In the genomic region with DNA sequence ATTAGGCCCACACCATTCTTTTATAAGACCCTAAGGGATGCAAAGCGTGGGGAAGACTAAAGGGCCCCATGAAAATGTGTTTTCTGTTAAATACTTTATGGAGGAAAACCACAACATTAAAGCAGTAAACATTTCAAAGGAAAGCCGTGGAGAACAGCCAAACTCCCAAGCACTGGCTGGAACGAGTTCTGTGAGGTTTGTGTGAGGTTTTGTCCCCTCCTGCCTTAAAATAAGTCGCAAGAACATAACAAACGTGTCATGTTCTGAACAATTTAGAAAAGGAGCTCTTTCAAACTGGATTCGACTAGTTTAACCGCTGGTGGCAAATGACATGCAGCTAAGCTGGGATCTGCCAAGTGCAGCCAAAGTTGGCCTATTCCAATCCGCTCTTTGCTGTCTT, we compare ENCODE assay signal across 17 mouse cellular contexts.
DNase-seq lines count a peak whose midpoint lies in the region; ATAC-seq lines count a peak whose summit lies in the region.
"Had no signal": no experiment of that assay in that cellular context is flagged by ENCODE, and none has a peak within 500 bp of the region (broad histone marks: within the 10 kb centered on the region; RNA-seq: fewer than 3 reads in every experiment).

No protein-coding gene starts in this region.

- H3K27ac ChIP-seq in forebrain, embryonic 14.5 days (ENCODE audit: low read depth, low read length): no peak overlapping the region
- H3K27ac ChIP-seq in forebrain, embryonic 15.5 days (replicated peaks): no peak overlapping the region
- H3K27ac ChIP-seq in embryonic facial prominence, embryonic 15.5 days (replicated peaks): peak overlapping the region; percentile 70
- H3K27ac ChIP-seq: macrophage; midbrain, embryonic 13.5 days had no signal

- no peak overlapping the region for H3K4me2 ChIP-seq in forebrain, embryonic 14.5 days (ENCODE audit: low read length)
- no peak overlapping the region for H3K4me2 ChIP-seq in forebrain, embryonic 15.5 days (replicated peaks)
- no peak overlapping the region for H3K4me2 ChIP-seq in embryonic facial prominence, embryonic 15.5 days (replicated peaks)
- H3K4me2 ChIP-seq: heart, embryonic 11.5 days; midbrain, embryonic 13.5 days had no signal

- no peak overlapping the region for H3K4me3 ChIP-seq in forebrain, embryonic 14.5 days (ENCODE audit: low read depth, low read length)
- H3K4me3 ChIP-seq in forebrain, embryonic 15.5 days: no peak overlapping the region
- H3K4me3 ChIP-seq in embryonic facial prominence, embryonic 15.5 days (replicated peaks): no peak overlapping the region
- H3K4me3 ChIP-seq: erythroblast, embryonic 14.5 days; midbrain, embryonic 13.5 days had no signal

- DNase-seq in forebrain, embryonic 14.5 days (ENCODE audit: low spot score): peak; percentile 49
- DNase-seq in 3T3-L1 (ENCODE audit: low read depth, low spot score): peak; percentile 31
- DNase-seq in kidney, postnatal 14 days: peak; percentile 30
- no peak for DNase-seq in layer of hippocampus, adult 9-10 months (ENCODE audit: low spot score)
- DNase-seq in gastrocnemius, postnatal 10 days: no peak
- no peak for DNase-seq in lung, postnatal 25 days (ENCODE audit: low spot score)
- DNase-seq: cerebellum, adult 11-12 months; gastrocnemius, postnatal 36 days; heart, postnatal 36 days; right cerebral cortex, postnatal 14 days had no signal

- no peak for ATAC-seq in forebrain, embryonic 14.5 days
- no peak for ATAC-seq in forebrain, embryonic 15.5 days (replicated peaks)
- peak; percentile 80 for ATAC-seq in embryonic facial prominence, embryonic 15.5 days (ENCODE audit: insufficient number of reproducible peaks, low FRiP score, low TSS enrichment, low read depth)
- ATAC-seq: inflammation-experienced regulatory T-cells, adult 6 months; midbrain, embryonic 13.5 days had no signal

- no peak overlapping the region for H3K9ac ChIP-seq in forebrain, embryonic 14.5 days (ENCODE audit: low read length)
- no peak overlapping the region for H3K9ac ChIP-seq in forebrain, embryonic 15.5 days (replicated peaks)
- no peak overlapping the region for H3K9ac ChIP-seq in embryonic facial prominence, embryonic 15.5 days
- H3K9ac ChIP-seq: midbrain, embryonic 13.5 days had no signal

- H3K27me3 ChIP-seq in forebrain, embryonic 14.5 days (replicated peaks; ENCODE audit: control insufficient read depth, insufficient read depth, low read length): no peaks in the 10 kb centered on the region
- H3K27me3 ChIP-seq in forebrain, embryonic 15.5 days: no peaks in the 10 kb centered on the region
- H3K27me3 ChIP-seq in embryonic facial prominence, embryonic 15.5 days: peaks cover 8% of the 10 kb centered on the region; the same call in 1 of the 2 replicates
- H3K27me3 ChIP-seq: midbrain, embryonic 13.5 days had no signal

- WGBS in forebrain, embryonic 14.5 days: 41% methylated on average over 8 of the region's 8 CpGs
- 34% methylated on average over 8 of the region's 8 CpGs for WGBS in forebrain, embryonic 15.5 days
- 21% methylated on average over 8 of the region's 8 CpGs for WGBS in embryonic facial prominence, embryonic 15.5 days

- H3K9me3 ChIP-seq in forebrain, embryonic 14.5 days (replicated peaks; ENCODE audit: control insufficient read depth, low read length): no peaks in the 10 kb centered on the region; the same call in 1 of the 2 replicates
- no peaks in the 10 kb centered on the region for H3K9me3 ChIP-seq in forebrain, embryonic 15.5 days
- H3K9me3 ChIP-seq in embryonic facial prominence, embryonic 15.5 days (replicated peaks): 0 out of 2 replicates have a peak, but pooled peaks cover 4% of the 10 kb centered on the region

- H3K36me3 ChIP-seq in forebrain, embryonic 14.5 days (ENCODE audit: control insufficient read depth, insufficient read depth, low read length): no peaks in the 10 kb centered on the region
- H3K36me3 ChIP-seq in forebrain, embryonic 15.5 days: no peaks in the 10 kb centered on the region
- no peaks in the 10 kb centered on the region for H3K36me3 ChIP-seq in embryonic facial prominence, embryonic 15.5 days
- H3K36me3 ChIP-seq: midbrain, embryonic 13.5 days had no signal

- H3K4me1 ChIP-seq in forebrain, embryonic 14.5 days (ENCODE audit: control insufficient read depth, insufficient read depth, low read length): no peaks in the 10 kb centered on the region
- H3K4me1 ChIP-seq in forebrain, embryonic 15.5 days: no peaks in the 10 kb centered on the region
- peaks cover 12% of the 10 kb centered on the region for H3K4me1 ChIP-seq in embryonic facial prominence, embryonic 15.5 days
- H3K4me1 ChIP-seq: midbrain, embryonic 13.5 days had no signal

Comparison
In these comparisons a context has a peak if more than half of its experiments do, and no peak if none do; other contexts are left out.
1. DNase-seq: peak in forebrain, embryonic 14.5 days (single experiment), 3T3-L1 (single experiment) and kidney, postnatal 14 days (single experiment); none in layer of hippocampus, adult 9-10 months (single experiment), gastrocnemius, postnatal 10 days (single experiment) and lung, postnatal 25 days (single experiment).